Mouse (Mus musculus) megakaryocyte, embryonic 14.5 days (primary cell): ENCODE measurements at regions not wholly inside any gene's neighbourhood (a gene's known extent, or its start where the extent isn't known, plus 50 kb on each side); places are given as distances from the start of the nearest gene placed in this dataset.
"Not testable (repeated sequence)": the region's sequence is repeated elsewhere in the genome, so short reads cannot be mapped to it uniquely, and the experiment has no call there.

Source experiments
- H3K27me3 ChIP-seq: replicated peaks from 2 replicates; pipeline ENCODE3; 2012; ENCODE audit warnings: inconsistent platforms
- H3K36me3 ChIP-seq: replicated peaks from 2 replicates; pipeline ENCODE3; 2012; ENCODE audit warnings: low read length, inconsistent platforms, mixed read lengths
- H3K4me1 ChIP-seq: 2 replicates; pipeline ENCODE4 v1.6.1; 2012; ENCODE audit warnings: inconsistent platforms
- H3K4me3 ChIP-seq: replicated peaks from 2 replicates; pipeline ENCODE3; 2012; ENCODE audit warnings: moderate library complexity, mild to moderate bottlenecking, inconsistent platforms
- H3K9me3 ChIP-seq: 2 replicates; pipeline ENCODE4 v1.6.1; 2012; ENCODE audit warnings: inconsistent platforms
- FLI1 ChIP-seq: IDR thresholded peaks from 2 replicates; pipeline ENCODE4 v1.6.1; 2012; ENCODE audit warnings: low read length, inconsistent platforms, mixed read lengths
- GATA1 ChIP-seq: IDR thresholded peaks from 3 replicates; pipeline ENCODE4 v1.6.1; 2012; ENCODE audit warnings: mixed read lengths, low read length, inconsistent platforms, borderline replicate concordance

DNA sequence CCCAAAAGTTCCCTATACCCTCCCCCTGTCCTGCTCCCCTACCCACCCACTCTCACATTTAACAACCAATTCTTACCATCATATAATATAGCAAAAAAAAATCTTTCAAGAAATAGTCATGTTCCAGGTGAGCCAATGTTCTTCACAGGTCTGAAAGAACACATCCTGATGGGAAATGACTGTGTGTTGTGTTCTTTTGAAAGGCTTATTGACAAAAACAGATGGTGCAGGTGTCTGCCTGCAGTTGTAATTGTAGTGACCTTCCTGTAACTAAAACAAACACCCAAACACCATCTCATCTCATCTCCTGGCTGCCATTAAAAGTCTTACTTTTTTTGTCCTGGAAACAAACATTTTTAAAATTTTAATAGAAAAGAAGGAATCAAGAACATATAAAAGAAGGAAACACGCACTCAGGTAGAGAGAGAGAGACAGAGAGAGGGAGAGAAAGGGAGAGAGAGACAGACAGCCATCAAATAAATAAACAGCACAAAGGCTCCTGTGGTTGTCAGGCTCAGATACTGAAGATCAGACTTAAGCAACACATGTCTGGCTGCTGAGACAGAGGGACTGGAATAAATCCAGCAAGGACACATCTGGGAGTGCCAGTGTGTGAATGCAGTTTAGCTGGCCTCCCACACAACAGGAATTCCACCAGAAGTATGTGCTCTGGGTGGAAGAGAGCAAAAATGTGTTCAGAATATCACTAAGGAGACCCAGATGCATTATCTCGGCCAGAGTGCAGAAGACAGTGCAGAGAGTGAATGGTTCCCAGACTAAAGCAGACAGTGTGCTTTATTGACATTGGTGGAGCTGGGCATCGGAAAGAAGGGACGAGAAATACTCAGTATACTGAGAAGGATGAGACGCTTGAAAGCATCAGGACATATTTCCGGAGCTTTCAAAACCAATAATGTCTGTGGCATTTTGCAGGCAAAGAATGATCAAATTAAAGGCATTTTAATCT, 513.5 kb upstream of the Klf6 start:
- no peaks in the 10 kb centered on the region for H3K36me3 ChIP-seq
- TF ChIP-seq FLI1, result no peak
- TF ChIP-seq GATA1, result no peak
- H3K27me3 ChIP-seq, result no peaks in the 10 kb centered on the region
- H3K4me3 ChIP-seq, result no peak overlapping the region
- H3K9me3 ChIP-seq, result no peaks in the 10 kb centered on the region
- H3K4me1 ChIP-seq, result no peaks in the 10 kb centered on the region

DNA sequence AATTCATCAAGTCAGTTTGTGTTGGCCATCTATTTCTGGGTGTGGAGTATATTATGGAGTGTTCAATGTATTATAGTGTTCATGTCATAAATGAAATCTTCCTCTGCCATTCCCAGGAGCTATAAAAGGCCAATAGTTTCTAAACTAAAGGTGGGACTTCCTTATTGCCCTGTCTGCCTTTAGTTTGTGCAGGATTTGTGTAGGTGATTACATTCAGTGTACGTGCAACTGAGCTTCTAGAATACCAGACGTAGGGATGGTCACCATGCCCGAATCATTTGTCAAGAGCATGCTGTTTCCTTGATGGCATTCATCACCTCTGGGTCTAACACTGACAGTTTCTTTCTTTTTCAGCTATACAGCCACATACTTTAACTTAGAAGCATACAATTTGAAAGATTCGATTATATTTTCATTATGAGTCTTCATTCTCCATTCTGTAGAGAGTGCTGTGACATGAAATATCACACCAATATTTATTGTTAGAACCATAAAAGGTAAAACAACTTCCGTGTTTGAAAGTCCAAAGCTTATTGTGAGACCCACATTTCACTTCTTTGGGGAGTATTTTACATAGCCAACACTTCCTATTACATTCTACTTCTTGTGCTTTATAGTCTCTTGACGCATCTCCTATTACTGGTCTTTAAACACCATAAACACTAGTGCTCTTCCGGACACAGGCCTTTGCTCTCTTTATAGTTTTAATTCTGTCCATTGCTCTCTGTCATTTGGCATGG, 494.1 kb upstream of the Klf6 start:
- no peaks in the 10 kb centered on the region for H3K27me3 ChIP-seq
- TF ChIP-seq FLI1 (no peak), GATA1 (no peak)
- H3K4me3 ChIP-seq, result no peak overlapping the region
- H3K9me3 ChIP-seq, result no peaks in the 10 kb centered on the region
- no peaks in the 10 kb centered on the region for H3K4me1 ChIP-seq
- no peaks in the 10 kb centered on the region for H3K36me3 ChIP-seq

DNA sequence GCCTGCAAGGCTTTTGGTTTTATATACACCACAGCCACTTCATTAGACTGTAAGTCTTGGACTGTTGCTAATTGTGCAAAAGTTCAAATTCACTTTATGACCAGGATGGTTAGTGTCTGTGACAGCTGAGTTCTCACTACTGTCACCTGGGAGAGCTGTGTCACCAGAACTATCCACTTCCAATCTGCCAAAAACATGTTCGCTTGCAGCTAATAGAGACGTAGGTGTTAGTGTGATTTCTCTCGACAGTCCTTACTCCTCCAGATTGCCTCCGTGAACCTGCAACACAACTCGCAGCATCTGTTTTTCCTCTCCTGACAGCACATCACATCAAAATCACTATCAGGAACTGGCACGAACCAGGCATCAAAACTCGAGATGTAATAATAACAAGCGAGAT, 491.3 kb upstream of the Klf6 start:
- H3K4me1 ChIP-seq, result no peaks in the 10 kb centered on the region
- H3K27me3 ChIP-seq, result no peaks in the 10 kb centered on the region
- H3K36me3 ChIP-seq, result no peaks in the 10 kb centered on the region
- no peak overlapping the region for H3K4me3 ChIP-seq
- TF ChIP-seq FLI1, result no peak
- no peak for TF ChIP-seq GATA1
- H3K9me3 ChIP-seq, result no peaks in the 10 kb centered on the region

DNA sequence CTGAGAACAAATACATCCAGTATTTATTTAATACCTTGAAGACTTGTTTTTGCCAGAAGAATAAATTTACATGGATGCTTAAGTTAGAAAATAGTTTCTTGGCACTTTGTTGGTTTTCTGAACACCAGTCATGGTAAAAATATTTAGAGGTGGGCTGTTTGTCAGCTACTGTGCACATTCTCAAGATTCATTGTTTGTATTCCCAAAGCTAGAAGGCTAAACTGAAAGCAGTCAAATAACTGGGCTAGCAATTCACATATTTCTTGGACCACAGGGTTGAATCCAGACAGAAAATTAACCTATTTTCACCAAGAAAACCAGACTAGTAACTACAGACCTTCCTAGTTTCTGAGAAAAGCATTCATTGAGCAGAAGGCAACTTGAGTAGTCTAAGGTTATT, 488.1 kb upstream of the Klf6 start:
- Histone ChIP-seq H3K4me1 (no peaks in the 10 kb centered on the region), H3K9me3 (no peaks in the 10 kb centered on the region), H3K36me3 (no peaks in the 10 kb centered on the region), H3K27me3 (no peaks in the 10 kb centered on the region), H3K4me3 (no peak overlapping the region)
- no peak for TF ChIP-seq GATA1
- no peak for TF ChIP-seq FLI1

DNA sequence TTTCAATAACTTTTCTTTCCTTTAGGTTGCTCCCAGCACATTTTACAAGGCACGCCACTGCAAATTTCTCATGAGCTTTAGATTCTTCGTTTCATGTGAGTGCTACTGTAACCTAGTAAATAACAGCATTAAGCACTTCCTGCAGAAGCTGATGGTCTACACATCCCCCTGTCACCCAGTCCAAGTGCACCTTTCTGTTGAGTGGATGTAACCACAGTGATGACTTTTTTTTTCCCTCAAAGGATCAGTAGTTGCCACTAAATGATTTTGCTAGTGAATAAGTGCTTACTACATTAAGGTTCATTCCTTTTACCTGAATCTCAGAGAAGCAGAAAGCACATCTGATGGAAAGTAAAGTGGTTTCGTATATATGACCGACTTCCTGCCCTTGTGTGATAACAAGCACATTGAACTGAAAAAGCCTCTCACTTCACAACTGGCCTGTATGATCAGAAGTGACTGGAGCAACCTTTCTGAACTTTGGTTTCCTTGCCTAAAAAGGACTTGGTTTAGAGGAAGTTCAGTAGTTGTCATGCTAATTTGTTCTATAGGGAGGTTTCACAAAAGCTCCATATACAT, 453.0 kb upstream of the Klf6 start:
- no peak overlapping the region for H3K4me3 ChIP-seq
- no peak for TF ChIP-seq FLI1
- TF ChIP-seq GATA1, result no peak
- H3K36me3 ChIP-seq, result no peaks in the 10 kb centered on the region

DNA sequence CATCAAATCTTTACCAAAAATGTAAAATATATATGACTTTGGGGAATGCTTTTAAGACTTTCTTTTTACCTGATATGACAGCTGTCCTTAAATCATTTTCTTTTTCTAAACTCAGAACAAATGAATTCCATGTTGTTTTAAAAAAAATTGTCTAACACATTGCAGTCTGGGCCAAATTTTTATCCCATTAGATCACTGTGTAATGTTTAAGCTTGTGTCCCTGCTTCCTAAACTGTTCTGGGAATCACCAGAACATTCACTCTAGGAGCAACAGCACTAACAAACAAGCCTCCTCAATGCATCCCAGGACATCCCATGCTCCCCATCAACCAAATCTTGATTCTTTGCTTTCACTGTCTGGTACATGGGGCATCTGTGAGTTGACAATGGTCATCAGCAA, 449.2 kb upstream of the Klf6 start:
- no peaks in the 10 kb centered on the region for H3K9me3 ChIP-seq
- H3K27me3 ChIP-seq, result no peaks in the 10 kb centered on the region
- H3K4me3 ChIP-seq, result no peak overlapping the region
- no peaks in the 10 kb centered on the region for H3K36me3 ChIP-seq
- H3K4me1 ChIP-seq, result no peaks in the 10 kb centered on the region
- TF ChIP-seq FLI1, result no peak
- no peak for TF ChIP-seq GATA1

More for the DNA sequence above, 453.0 kb upstream of the Klf6 start:
- no peaks in the 10 kb centered on the region for H3K27me3 ChIP-seq
- H3K9me3 ChIP-seq, result no peaks in the 10 kb centered on the region
- H3K4me1 ChIP-seq, result no peaks in the 10 kb centered on the region

DNA sequence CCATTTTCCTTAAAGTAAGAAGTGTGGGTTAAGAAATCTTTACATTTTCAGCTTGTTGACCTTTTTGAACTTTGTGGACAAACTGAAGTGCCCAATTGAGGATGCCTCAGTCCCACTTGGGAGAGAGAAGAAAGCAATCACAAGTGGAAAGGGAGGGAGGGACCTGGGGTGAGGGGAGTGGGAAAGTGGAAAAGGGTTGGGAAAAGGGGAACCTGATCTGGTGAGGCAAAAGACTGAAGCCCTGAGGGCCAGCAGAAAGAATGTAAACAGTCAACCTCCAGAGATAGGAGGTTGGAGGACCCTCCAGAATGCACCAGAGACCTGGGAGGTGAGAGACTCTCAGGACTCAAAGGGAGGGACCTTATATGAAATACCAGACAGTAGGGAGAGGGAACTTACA, 448.3 kb upstream of the Klf6 start:
- not testable (repeated sequence) for H3K27me3 ChIP-seq, H3K9me3 ChIP-seq, H3K4me1 ChIP-seq, H3K36me3 ChIP-seq, H3K4me3 ChIP-seq

DNA sequence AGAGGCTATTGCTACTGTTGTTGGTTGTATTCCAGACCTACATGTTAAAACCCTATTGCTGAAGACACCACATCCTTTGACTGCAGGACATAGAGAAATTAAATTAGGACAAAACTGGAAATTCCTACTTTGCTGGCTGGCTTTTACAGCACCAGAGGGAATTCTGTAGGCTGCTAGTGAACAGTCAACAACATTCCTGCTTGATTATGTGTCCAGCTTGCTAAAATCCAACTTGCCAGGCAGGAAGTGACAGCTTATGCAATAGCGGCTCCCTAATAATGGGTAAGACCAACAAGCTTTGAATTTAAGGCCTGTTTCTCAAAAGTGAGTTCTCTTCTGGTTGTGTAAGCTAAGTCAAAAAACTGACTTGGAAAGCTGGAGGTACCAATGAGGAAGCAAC, 437.2 kb upstream of the Klf6 start:
- no peaks in the 10 kb centered on the region for H3K9me3 ChIP-seq
- H3K27me3 ChIP-seq, result no peaks in the 10 kb centered on the region
- H3K4me3 ChIP-seq, result no peak overlapping the region
- peaks cover 12% of the 10 kb centered on the region for H3K4me1 ChIP-seq
- H3K36me3 ChIP-seq, result no peaks in the 10 kb centered on the region
- no peak for TF ChIP-seq GATA1
- TF ChIP-seq FLI1, result no peak

DNA sequence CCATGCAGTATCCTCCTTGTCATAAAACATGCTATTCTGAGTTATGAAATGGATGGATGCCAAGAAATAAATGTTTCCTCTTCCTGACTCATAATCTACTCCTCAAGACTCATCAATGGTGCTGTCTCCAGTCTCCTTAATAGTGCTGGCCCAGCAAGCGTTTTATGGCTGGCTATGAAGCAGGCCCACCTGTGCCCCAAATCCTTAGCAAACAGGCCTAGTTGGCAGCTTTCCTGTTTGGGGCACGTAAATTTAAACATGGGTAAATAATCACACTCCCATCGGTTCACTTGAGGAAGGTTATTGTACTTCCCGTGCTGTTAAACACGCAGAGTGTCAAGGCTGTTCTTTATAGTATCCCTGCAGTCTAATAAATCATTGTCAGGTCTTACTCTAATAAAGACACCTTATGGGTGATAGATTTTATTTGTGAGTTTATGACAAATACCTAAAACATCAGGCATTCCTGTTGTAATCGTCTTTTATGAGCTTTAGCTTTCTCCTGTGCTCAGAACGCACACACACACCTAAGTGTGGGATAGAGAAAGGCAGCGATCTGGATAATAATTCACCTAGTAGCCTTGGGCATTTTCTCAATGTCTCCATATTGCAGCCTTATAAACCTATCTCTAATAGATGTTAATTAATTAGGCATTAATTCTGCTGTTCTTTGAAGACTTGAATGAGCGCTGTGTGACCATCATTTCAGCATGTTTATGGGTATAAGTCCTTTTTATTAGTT, 435.6 kb upstream of the Klf6 start:
- Histone ChIP-seq H3K4me1 (peaks cover 12% of the 10 kb centered on the region), H3K36me3 (no peaks in the 10 kb centered on the region), H3K9me3 (no peaks in the 10 kb centered on the region), H3K4me3 (no peak overlapping the region), H3K27me3 (no peaks in the 10 kb centered on the region)
- TF ChIP-seq FLI1 (no peak), GATA1 (no peak)

DNA sequence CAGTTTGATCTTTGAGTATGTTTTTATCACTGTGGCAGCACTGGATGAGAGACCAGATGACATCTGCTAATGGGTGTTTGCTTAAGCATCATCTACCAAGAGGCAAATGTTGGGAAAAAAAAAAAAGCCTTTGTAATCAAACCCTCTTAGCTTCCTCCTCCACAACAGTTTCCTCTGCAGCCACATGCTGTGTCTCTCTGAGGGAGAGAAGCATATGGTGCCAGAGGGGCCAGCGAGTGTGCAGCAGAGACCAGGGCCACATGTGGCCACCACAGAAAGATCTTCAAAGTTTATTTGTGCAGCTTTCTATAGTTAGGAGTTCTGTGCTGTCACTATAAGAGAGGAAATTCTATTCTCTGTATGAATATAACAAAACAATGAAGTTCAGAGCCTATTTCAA, 427.6 kb upstream of the Klf6 start:
- Histone ChIP-seq H3K27me3 (no peaks in the 10 kb centered on the region), H3K4me3 (no peak overlapping the region), H3K9me3 (0 out of 2 replicates have a peak, but pooled peaks cover 5% of the 10 kb centered on the region), H3K36me3 (no peaks in the 10 kb centered on the region), H3K4me1 (peaks cover 14% of the 10 kb centered on the region; the same call in 1 of the 2 replicates)
- TF ChIP-seq FLI1, result no peak
- TF ChIP-seq GATA1, result no peak
